Mouse (Mus musculus) liver, adult 2 months (tissue): Measurements from ENCODE around the gene Adgrv1. TPM values are rescaled to one million over a fixed set of nuclear protein-coding genes. Genes with fewer than 3 reads are reported as not detected.

Experiments
- DNase-seq: peaks from one replicate; pipeline ENCODE4 v3.0.0-alpha.2; 2011; ENCODE audit warnings: low read depth, low spot score; ENCODE audit errors: extremely low read depth
- H3K27ac ChIP-seq: fragments of 200-500 bp; replicated peaks from 2 replicates; pipeline ENCODE4 v1.5.1; 2012; ENCODE audit warnings: low read depth, mild to moderate bottlenecking, control low read depth, inconsistent platforms, low read length; ENCODE audit not compliant: insufficient read depth
- H3K27me3 ChIP-seq: fragments of 200-500 bp; 2 replicates; pipeline ENCODE4 v1.6.1; 2012; ENCODE audit warnings: mild to moderate bottlenecking, moderate library complexity, low read length, inconsistent platforms; ENCODE audit not compliant: control insufficient read depth, insufficient read depth
- H3K36me3 ChIP-seq: fragments of 200-500 bp; 2 replicates; pipeline ENCODE4 v1.6.1; 2012; ENCODE audit warnings: low read length, inconsistent platforms; ENCODE audit not compliant: control insufficient read depth, insufficient read depth
- H3K4me1 ChIP-seq: fragments of 200-500 bp; 2 replicates; pipeline ENCODE4 v1.6.1; 2011; ENCODE audit warnings: low read length; ENCODE audit not compliant: control insufficient read depth, insufficient read depth
- H3K4me3 ChIP-seq: fragments of 200-500 bp; 2 replicates; pipeline ENCODE4 v1.5.1; 2011; ENCODE audit warnings: low read depth, mild to moderate bottlenecking, control low read depth, low read length, moderate library complexity; ENCODE audit not compliant: insufficient read depth
- H3K79me2 ChIP-seq: fragments of 200-500 bp; 2 replicates; pipeline ENCODE4 v1.6.1; 2012; ENCODE audit warnings: inconsistent platforms, mild to moderate bottlenecking, low read length, moderate library complexity; ENCODE audit not compliant: control insufficient read depth, insufficient read depth
- H3K9ac ChIP-seq: fragments of 200-500 bp; 2 replicates; pipeline ENCODE4 v1.6.1; 2012; ENCODE audit warnings: low read depth, mild to moderate bottlenecking, control low read depth, inconsistent platforms, low read length
- CTCF ChIP-seq: fragments of 200-500 bp; IDR thresholded peaks from 2 replicates; pipeline ENCODE4 v1.5.1; 2011; ENCODE audit warnings: low read depth, low read length, control low read depth
- POLR2A ChIP-seq: fragments of 200-500 bp; IDR thresholded peaks from 2 replicates; pipeline ENCODE4 v1.6.1; 2011; ENCODE audit warnings: low read length, control low read depth; ENCODE audit not compliant: insufficient read depth; ENCODE audit errors: extremely low read depth
- WGBS: fragments of 180-500 bp; shearing (Covaris S2); methylation state at CpG from one replicate; pipeline ENCODE4 v1.1.7; 2018; 5-methylcytosine and 5-hydroxymethylcytosine counted together
- polyA plus RNA-seq: library from polyadenylated mRNA; depleted of rRNA; stranded (reverse); fragments of >200 nt; gene quantifications from 2 replicates; pipeline ENCODE4 v1.2.3, GENCODE M21; 2012
- total RNA-seq: library from RNA; depleted of rRNA; stranded (reverse); fragments of >200 nt; gene quantifications from 2 replicates; pipeline ENCODE4 v1.2.3, GENCODE M21; 2014

Adgrv1 gene
- total and polyA plus RNA-seq, 2 experiments = 1.5 to 3.1 TPM

- H3K4me1 ChIP-seq = peaks cover under 1% of the 10 kb centered on the region; the same call in 1 of the 2 replicates
- H3K9ac ChIP-seq = no peak overlapping the region
- peak; percentile 63 for DNase-seq
- TF ChIP-seq CTCF = no peak
- no peaks in the 10 kb centered on the region for H3K36me3 ChIP-seq
- H3K4me3 ChIP-seq = no peak overlapping the region
- no peak overlapping the region for H3K27ac ChIP-seq
- no peaks in the 10 kb centered on the region for H3K79me2 ChIP-seq
- 67% methylated on average over 11 of the region's 11 CpGs for WGBS
- H3K27me3 ChIP-seq = no peaks in the 10 kb centered on the region
These were observed 280.7 kb downstream of the Adgrv1 start for GRCm38 (mm10) chr13:81352296-81352695.

DNA sequence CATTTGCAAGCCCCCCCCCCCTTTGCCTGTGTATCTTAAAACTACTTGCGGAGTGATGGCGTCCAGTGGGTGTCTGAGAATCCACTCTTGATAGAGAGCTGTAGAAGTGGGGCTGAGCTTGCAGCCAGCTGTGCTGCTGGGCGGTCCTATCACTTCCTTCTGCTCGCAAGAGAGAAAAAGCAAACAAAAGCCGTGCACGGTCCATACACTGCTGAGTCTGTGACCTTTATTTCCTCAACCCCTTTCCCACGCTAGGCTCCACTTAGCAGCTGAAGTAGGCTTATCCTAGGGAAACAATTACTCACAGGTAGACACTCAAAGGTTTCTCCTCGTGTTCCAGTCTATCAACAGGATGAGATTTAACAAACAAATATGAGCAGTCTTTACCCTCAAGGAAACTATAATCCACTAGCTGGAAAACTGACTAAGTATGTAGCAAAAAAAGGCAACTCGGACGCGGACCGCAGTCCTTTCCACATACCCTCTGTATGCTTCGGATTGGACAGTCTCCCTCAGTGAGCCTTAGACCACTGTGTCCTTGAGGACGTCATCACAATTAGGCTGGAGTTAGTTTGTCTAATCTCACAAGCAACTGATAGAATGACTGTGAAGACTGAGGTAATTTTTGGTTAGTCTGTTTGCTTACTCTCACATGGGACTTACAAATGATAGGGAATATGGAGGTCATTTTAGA is 281.3 kb downstream of the Adgrv1 start:
- H3K9ac ChIP-seq = no peak overlapping the region
- H3K27ac ChIP-seq = peak overlapping the region; percentile 3
- H3K27me3 ChIP-seq = no peaks in the 10 kb centered on the region
- H3K79me2 ChIP-seq = no peaks in the 10 kb centered on the region
- H3K36me3 ChIP-seq = no peaks in the 10 kb centered on the region
- no peak for TF ChIP-seq POLR2A
- TF ChIP-seq CTCF = no peak
- 42% methylated on average over 14 of the region's 14 CpGs for WGBS
- H3K4me3 ChIP-seq = no peak overlapping the region
- H3K4me1 ChIP-seq = peaks cover 1% of the 10 kb centered on the region; the same call in 1 of the 2 replicates
- DNase-seq = peak; percentile 45

GRCm38 (mm10) chr13:81347261-81347980 is 285.5 kb downstream of the Adgrv1 start:
- no peak overlapping the region for H3K9ac ChIP-seq
- peak; percentile 51 for DNase-seq
- 75% methylated on average over 15 of the region's 15 CpGs for WGBS
- no peaks in the 10 kb centered on the region for H3K27me3 ChIP-seq
- peaks cover 14% of the 10 kb centered on the region for H3K4me1 ChIP-seq
- TF ChIP-seq POLR2A = no peak
- peak; percentile 31; the same call in 1 of the 2 replicates for TF ChIP-seq CTCF
- no peaks in the 10 kb centered on the region for H3K36me3 ChIP-seq
- no peak overlapping the region for H3K4me3 ChIP-seq
- H3K79me2 ChIP-seq = no peaks in the 10 kb centered on the region
- H3K27ac ChIP-seq = no peak overlapping the region; the same call in 1 of the 2 replicates

DNA sequence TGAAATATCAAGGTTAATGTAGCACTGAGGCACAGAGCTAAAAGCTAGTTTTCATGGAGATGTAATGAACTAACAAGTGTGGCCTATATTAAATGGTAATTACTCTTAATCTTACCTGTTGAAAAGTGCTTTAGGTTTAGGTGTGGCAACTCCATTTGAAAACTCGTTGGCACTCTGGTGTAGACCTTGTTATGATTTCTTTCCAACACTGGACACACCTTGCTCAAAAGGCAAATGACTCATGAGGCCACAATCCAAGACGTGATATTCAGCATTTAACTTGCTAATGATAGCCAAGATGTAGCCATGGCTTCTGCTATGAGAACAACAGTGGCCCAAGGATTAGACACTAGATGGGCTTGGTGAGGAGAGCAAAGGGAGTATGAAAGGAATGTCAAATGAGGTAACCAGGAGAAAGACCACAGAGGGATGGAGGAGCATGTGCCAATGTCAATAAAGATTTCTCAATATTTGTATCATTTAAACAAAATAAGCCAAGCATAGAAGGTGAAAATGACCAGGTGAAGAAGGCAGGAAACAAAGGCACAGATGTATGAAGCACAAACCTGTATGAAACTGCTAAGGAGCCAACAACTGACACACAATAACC is 289.9 kb downstream of the Adgrv1 start:
- Histone ChIP-seq H3K27ac (peak overlapping the region; percentile 95), H3K4me1 (peaks cover 14% of the 10 kb centered on the region), H3K36me3 (no peaks in the 10 kb centered on the region), H3K79me2 (no peaks in the 10 kb centered on the region), H3K9ac (0 out of 2 replicates have a peak overlapping the region, but pooled peaks have one; percentile 47), H3K27me3 (no peaks in the 10 kb centered on the region), H3K4me3 (no peak overlapping the region)
- WGBS = 18% methylated on average over 2 of the region's 2 CpGs
- peak; percentile 94 for DNase-seq
- TF ChIP-seq POLR2A (no peak), CTCF (no peak)

- TF ChIP-seq POLR2A (no peak), CTCF (no peak)
- Histone ChIP-seq H3K27me3 (no peaks in the 10 kb centered on the region), H3K4me1 (peaks cover 38% of the 10 kb centered on the region), H3K79me2 (no peaks in the 10 kb centered on the region), H3K9ac (no peak overlapping the region), H3K4me3 (no peak overlapping the region), H3K27ac (no peak overlapping the region; the same call in 1 of the 2 replicates), H3K36me3 (no peaks in the 10 kb centered on the region)
- DNase-seq = peak; percentile 98
- 26% methylated on average over 1 of the region's 1 CpGs for WGBS
These were observed 297.7 kb downstream of the Adgrv1 start for GRCm38 (mm10) chr13:81335241-81335640.

DNA sequence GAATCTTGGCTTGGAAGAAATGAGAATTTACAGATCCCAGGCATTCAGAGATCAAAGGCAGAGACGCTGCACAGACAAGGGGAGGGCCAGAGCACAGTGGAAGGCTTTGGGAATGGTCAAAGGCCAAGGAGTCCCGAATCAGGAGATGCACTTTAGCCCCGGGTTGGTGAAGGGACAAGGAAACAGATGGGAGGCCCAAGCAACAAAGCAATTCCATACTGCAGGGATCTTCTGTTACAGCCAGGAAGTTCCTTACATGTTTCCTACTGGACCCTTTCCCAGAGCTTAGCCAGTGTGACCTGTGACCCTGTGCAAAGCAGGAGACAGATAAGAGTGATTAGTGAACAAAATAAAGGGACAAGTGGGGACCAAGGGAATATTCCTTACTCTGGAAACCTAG is 300.9 kb downstream of the Adgrv1 start:
- no peak overlapping the region for H3K9ac ChIP-seq
- peaks cover 42% of the 10 kb centered on the region for H3K4me1 ChIP-seq
- whole genome bisulfite sequencing = 12% methylated on average over 3 of the region's 3 CpGs
- no peaks in the 10 kb centered on the region for H3K27me3 ChIP-seq
- H3K4me3 ChIP-seq = no peak overlapping the region
- H3K27ac ChIP-seq = peak overlapping the region; percentile 72
- no peak for TF ChIP-seq CTCF
- no peak for TF ChIP-seq POLR2A
- no peaks in the 10 kb centered on the region for H3K36me3 ChIP-seq
- no peaks in the 10 kb centered on the region for H3K79me2 ChIP-seq
- peak; percentile 77 for DNase-seq
